Mouse (Mus musculus): ENCODE results near the gene Spi1. TPM values are rescaled to one million over a fixed set of nuclear protein-coding genes. Genes with fewer than 3 reads are reported as not detected.

The Spi1 gene
- total RNA-seq, 2 experiments from 2014 or later = 5.9 to 8.8 TPM

- ATAC-seq (replicated peaks; ENCODE audit: low FRiP score, low TSS enrichment, poor library complexity, severe bottlenecking) = no peak
Measured at GRCm38 (mm10) chr2:91117585-91118275, 35.5 kb downstream of the Spi1 start, which contains the start of gene Mybpc3. Gene Mybpc3 (plus strand): TSS chr2:91118144.

DNA sequence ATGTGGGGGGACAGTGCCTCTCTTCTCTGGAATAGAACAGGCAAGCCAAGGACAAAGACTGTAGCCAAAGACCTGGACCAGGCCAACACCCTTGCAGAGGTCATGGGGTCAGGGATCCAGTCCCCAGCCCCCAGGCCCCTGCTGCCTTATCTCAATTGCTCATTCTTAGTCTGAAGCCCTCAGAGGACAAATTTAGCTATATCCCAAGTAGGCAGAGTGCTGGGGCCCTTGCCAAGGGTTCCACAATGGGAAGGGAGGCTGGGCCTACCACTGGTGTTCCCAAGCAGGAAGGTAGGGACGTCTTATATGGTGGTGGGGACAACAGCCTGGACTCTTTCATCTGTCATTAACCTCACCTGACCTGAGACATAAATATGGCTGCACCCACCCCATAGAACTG, 36.5 kb downstream of the Spi1 start:
- no peak for ATAC-seq (replicated peaks; ENCODE audit: low FRiP score, low TSS enrichment, poor library complexity, severe bottlenecking)

GRCm38 (mm10) chr2:91119061-91119460, 36.9 kb downstream of the Spi1 start:
- ATAC-seq (replicated peaks; ENCODE audit: low FRiP score, low TSS enrichment, poor library complexity, severe bottlenecking) = no peak

DNA sequence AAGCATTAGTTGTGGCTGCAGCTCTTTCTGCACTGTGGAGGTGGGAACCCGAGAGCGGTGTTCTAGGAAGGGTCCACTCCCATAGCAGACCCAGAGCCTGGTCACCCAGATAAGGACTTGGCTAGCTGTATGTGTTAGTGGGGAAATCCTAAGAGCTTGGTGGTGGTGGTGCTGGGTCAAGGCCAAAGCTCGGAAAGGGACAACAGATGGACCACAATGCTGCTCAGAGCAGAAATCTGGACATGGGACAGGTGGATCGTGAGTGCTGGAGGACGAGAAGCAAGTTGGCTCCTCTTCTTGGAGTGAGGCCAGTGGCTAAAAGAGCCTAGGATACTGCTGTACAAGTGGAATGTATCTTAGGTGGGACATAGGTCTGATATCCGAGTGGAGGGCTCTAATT, 37.4 kb downstream of the Spi1 start:
- ATAC-seq (replicated peaks; ENCODE audit: low FRiP score, low TSS enrichment, poor library complexity, severe bottlenecking) = no peak

- no peak for ATAC-seq (replicated peaks; ENCODE audit: low FRiP score, low TSS enrichment, poor library complexity, severe bottlenecking)
Measured at GRCm38 (mm10) chr2:91120261-91120671, 38.1 kb downstream of the Spi1 start.

DNA sequence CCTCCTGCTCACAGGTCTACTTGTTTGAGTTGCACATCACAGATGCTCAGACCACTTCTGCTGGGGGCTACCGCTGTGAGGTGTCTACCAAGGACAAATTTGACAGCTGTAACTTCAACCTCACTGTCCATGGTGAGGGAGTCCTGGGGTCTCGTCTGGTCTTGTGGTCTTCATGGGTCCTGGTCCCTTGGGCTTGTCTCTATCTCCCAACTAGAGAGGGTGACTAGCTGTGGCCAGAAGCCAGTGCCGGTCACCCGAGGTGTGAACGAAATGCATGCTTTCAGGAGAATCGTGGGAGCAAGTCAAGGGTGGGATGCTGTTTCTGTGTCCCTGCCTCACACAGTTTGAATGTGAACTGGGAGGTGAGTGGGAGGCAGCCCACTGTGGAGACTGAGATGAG, 38.8 kb downstream of the Spi1 start:
- no peak for ATAC-seq (replicated peaks; ENCODE audit: low FRiP score, low TSS enrichment, poor library complexity, severe bottlenecking)

DNA sequence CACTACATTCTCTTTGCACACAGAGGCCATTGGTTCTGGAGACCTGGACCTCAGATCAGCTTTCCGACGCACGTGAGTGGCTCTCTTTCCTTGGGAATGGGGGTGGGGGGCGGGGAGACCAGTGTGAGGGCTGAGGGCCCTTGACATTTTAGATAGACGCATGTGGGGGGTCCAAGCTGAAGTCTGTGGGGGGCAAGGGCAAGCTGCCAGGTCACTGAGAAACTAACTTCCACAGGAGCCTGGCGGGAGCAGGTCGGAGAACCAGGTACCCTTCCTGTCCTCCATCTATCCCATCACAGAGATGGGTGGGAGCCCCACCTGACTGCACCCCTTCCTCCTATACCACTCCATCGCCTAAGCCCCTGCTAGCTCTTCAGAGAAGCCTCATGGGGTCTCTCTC, 39.3 kb downstream of the Spi1 start:
- ATAC-seq (replicated peaks; ENCODE audit: low FRiP score, low TSS enrichment, poor library complexity, severe bottlenecking) = no peak

- no peak for ATAC-seq (replicated peaks; ENCODE audit: low FRiP score, low TSS enrichment, poor library complexity, severe bottlenecking)
Measured at GRCm38 (mm10) chr2:91123521-91123920, 41.3 kb downstream of the Spi1 start.

GRCm38 (mm10) chr2:91125101-91125500, 42.9 kb downstream of the Spi1 start:
- ATAC-seq (replicated peaks; ENCODE audit: low FRiP score, low TSS enrichment, poor library complexity, severe bottlenecking) = no peak

DNA sequence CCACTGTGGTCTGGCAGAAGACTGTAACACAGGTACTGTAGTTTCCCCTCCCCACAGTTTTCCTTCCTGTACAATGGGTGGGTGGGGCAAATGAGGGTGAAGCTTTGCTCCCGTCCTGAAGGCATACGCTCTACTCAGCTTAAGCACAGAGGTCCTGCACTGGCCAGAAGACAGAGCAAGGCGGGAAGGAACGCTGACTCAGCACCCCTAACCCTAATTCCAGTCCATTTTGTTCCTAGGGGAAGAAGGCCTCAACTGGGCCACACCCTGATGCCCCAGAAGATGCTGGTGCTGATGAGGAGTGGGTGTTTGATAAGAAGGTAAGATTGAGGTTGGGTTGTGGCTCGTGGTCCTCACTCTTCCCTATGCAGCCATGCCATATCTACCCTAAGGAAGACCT, 46.6 kb downstream of the Spi1 start:
- no peak for ATAC-seq (replicated peaks; ENCODE audit: low FRiP score, low TSS enrichment, poor library complexity, severe bottlenecking)

DNA sequence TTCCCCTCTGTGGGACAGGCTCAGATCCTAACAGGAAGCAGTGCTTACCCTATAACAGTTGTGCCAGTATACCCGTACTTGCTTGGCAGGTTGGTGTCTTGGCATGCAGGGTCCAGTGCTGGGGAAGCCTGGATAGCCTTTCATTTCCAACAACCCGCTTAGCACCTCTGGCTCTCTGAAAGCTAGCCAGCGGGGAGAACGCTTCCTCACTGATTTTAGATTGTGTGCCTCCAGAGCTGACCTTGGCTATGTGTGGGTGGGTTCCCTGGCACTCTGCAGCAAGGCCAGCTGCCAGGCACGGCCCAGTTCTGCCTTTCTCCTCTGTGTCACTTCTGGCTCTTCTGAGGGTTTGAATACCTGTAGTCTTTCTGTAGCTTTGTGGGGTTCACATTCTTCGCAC, 47.9 kb downstream of the Spi1 start:
- ATAC-seq (replicated peaks; ENCODE audit: low FRiP score, low TSS enrichment, poor library complexity, severe bottlenecking) = no peak

DNA sequence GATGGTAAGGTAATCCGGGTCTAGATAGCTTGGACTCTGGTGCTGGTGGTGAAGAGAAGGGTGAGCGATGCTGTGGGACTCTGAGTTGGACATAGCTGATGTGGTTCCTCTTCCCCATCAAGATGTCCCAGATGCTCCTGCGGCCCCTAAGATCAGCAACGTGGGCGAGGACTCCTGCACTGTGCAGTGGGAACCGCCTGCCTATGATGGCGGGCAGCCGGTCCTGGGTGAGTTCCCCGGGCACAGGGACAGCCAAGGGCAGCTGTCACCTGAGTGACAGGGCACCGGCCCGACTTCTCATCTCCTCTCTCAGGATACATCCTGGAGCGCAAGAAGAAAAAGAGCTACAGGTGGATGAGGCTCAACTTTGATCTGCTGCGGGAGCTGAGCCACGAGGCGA, 49.1 kb downstream of the Spi1 start:
- no peak for ATAC-seq (replicated peaks; ENCODE audit: low FRiP score, low TSS enrichment, poor library complexity, severe bottlenecking)

DNA sequence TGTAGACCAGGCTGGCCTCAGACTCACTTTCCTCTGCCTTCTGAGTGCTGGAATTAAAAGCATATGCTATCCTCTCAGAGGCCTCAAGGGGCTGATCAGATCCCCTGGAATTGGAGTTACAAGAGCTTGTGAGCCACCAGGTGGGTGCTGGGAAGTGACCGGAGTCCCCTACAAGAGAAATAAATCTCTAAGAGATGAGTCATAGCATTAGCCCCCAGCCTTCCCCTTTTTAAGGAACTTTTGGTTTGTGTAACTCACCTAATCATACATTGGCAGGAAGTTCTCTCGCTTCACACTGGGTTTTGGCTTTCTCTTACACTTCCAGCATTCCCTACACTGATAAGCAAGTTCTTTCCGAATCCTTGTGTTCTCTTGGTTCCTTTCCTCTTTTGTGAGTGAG, 49.8 kb downstream of the Spi1 start:
- ATAC-seq (replicated peaks; ENCODE audit: low FRiP score, low TSS enrichment, poor library complexity, severe bottlenecking) = no peak

DNA sequence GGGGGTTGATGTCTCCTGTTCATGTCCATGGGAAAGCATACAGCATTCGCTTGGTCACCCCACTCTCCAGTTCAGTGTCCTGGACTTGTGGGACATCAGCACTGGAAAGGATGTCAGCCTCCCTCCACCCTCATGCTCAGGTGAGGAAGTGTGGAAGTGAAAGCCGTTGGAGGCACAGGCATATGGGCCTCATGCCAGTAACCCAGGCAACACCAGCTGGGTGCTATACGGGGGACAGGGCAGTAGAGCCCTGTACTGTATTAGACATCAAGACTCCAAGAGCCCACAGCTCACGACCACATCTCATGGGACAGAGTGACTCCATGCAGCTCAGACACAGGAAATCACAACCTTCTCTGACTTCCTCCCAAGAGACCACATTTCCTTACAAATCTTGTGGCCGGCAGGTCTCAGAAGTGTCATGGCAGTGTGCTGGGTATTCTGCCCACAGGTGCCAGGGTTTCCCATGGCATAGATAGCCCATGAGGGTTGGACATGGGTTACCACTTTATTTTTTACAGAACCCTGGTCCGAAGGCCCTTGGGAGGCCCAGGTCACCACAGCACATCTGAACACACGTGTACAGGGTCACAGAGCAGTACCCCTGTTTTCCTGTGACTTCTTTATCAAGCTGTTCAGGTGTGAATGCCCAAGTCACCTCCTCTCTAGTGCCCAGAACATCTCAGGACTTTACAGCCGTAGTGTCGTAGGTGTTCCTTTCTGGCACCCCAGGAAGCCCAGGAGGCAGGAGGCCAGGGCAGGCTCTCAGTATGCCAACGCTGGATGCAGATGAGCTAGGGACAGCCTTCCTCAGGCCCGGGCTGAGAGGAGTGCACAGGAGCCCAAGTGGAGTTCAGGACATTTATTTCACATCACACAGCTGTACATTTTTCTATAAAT, 54.6 kb downstream of the Spi1 start:
- ATAC-seq (replicated peaks; ENCODE audit: low FRiP score, low TSS enrichment, poor library complexity, severe bottlenecking) = no peak

- no peak for ATAC-seq (replicated peaks; ENCODE audit: low FRiP score, low TSS enrichment, poor library complexity, severe bottlenecking)
Measured at GRCm38 (mm10) chr2:91137481-91137880, 55.3 kb downstream of the Spi1 start.

DNA sequence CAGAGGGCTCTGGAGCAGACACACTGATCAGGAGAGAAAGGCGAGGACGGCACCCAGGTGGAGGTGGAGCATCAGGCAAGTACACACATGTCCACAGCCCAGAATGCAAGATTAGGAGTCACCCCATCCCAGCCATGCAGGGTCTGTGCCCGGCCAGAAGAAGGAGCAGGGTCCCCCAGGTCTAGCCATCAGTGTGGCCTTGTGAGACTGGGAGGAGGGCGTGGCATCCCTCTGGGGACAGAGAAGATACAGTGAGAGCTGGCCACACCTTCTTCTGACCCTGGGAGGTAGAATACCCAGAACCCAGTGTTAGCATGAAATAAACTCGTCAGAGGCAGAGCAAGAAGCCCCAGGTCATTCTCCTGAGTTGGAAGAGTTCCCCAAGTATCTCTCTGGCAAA, 57.1 kb downstream of the Spi1 start:
- ATAC-seq (replicated peaks; ENCODE audit: low FRiP score, low TSS enrichment, poor library complexity, severe bottlenecking) = no peak

GRCm38 (mm10) chr2:91139764-91140163, 57.6 kb downstream of the Spi1 start:
- ATAC-seq (replicated peaks; ENCODE audit: low FRiP score, low TSS enrichment, poor library complexity, severe bottlenecking) = no peak

- ATAC-seq (replicated peaks; ENCODE audit: low FRiP score, low TSS enrichment, poor library complexity, severe bottlenecking) = no peak
Measured at GRCm38 (mm10) chr2:91142920-91143319, 60.7 kb downstream of the Spi1 start.

- ATAC-seq (replicated peaks; ENCODE audit: low FRiP score, low TSS enrichment, poor library complexity, severe bottlenecking) = no peak
Measured at GRCm38 (mm10) chr2:91143401-91143800, 61.2 kb downstream of the Spi1 start.

DNA sequence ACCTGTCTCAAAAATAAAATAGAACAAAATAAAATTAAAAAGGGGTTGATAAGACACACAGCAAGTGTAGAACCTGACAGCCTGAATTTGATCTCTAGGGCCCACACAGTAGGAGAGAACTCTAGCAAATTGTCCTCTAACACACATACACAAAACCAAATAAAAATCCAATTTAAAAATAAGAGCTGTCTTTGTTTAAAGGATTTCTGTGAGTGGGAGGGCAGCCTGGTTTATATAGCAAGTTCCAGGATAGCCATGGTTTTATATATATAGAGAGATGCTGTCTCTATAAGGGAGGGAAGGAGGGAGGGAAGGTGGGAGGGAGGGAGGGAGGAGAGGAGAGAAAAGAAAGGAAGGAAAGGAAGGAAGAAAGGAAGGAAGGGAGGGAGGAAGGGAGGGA, 65.9 kb downstream of the Spi1 start:
- ATAC-seq (replicated peaks; ENCODE audit: low FRiP score, low TSS enrichment, poor library complexity, severe bottlenecking) = no peak

- no peak for ATAC-seq (replicated peaks; ENCODE audit: low FRiP score, low TSS enrichment, poor library complexity, severe bottlenecking)
Measured at GRCm38 (mm10) chr2:91151331-91151730, 69.1 kb downstream of the Spi1 start.
